Mouse (Mus musculus) mammary gland, adult 2 months (tissue): ENCODE data around the gene Habp4. TPM values are rescaled to one million over a fixed set of nuclear protein-coding genes. Genes with fewer than 3 reads are reported as not detected.

Experiments used
- polyA plus RNA-seq: library from polyadenylated mRNA; depleted of rRNA; stranded (reverse); fragments of >200 nt; gene quantifications from 2 replicates; pipeline ENCODE4 v1.2.3, GENCODE M21; 2012; ENCODE audit warnings: low replicate concordance; rRNA removed

The Habp4 gene
- polyA plus RNA-seq: 12.1 and 13.5 TPM in 2 replicates

DNA sequence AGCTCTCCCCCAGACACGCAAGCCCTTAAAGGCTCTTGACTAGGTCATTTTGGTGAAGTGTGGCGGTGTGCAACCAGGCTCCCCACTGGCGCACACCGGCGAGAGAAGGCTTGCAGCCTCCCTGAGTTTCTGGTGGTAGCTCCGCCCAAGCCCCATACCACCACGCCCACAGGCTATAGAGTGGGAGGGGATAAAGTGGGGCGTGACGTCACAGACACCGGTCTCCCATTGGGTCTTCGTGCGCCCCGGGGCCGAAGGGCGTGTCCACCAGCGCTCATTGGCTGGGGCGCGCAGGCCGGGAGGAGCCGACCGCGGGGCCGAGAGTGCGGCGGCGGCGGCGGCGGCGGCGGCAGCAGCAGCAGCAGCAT, at the start of gene Habp4:
Gene Habp4 (plus strand): TSS at position 277 of the 368 bp plus-strand sequence.

DNA sequence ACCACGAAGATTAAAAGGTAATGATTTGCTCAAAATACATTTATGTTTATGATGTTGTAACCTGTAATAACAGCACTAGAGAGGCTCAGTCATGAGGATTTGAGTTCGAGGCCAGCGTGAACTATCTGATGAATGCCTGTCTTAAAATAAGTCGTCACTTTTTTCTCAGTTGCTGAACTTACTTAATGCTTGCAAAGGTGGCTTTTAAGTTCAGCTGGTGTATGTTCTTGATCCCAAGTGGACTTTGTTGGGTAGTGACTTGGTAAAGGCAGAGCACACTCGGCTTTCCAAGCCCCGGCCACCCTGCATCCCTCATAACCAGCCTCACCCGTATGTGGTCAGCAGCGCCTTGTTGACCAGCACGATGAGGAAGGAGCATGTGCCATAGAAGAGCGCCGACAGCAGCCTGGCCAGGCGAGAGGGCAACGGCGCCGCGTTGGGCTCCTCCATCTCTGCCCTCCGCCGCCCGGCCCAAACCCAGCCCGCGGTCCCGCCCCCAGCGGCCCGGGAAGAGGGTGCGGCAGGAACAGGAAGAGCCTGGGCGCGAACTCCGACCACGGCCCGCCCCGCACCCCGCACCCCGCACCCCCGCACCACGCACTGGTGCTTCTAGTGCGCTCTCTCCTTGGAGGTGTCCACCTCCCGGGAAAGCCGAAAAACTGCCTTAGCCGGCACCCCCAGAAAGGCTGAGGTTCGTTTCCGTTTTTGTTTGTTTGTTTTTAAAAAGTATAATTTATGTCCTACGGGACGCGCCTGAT, 32.6 kb upstream of the Habp4 start, which contains the start of gene Slc35d2:
Gene Slc35d2 (minus strand): TSS at position 511 of the 758 bp plus-strand sequence.

DNA sequence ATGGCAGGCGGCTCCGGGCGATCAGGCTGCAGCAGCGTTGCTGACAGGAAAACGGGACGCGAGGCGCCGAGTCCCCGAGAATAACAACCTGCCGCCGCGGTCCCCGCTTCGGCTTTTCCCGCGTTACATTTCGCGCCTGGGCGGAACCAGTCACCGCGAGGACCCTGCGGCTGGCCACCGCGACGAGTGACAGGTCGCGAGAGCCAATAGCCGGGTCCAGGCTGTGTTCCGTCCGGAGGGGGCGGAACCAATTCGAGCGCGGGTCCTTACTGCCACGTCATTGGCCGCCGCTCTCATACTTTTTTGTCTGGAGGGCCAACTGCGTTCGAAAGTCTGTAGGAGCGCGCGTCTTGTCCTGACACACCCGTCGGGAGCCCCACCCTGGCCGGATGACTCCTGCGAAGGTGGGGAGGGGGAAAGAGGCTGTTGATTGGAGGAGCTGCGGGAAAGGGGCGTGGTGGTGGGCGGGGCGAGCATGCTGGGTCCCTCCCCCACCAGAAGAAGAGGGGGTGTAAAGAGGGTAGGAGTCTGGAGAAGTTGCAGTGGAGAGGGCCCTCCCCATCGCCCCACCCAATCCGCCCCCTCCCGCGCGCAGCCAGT, 8.4 kb upstream of the Habp4 start, which contains the start of gene Zfp367:
Gene Zfp367 (minus strand): TSS at position 120 of the 600 bp plus-strand sequence.

Other genes with a start within 250 kb of the Habp4 start
- not detected in 2 replicates for gene Hsd17b3, start 72.6 kb upstream of the Habp4 start, polyA plus RNA-seq
- 7.3 and 7.6 TPM in 2 replicates for gene Slc35d2, start 32.5 kb upstream of the Habp4 start, polyA plus RNA-seq
- gene Zfp367, start 8.6 kb upstream of the Habp4 start, polyA plus RNA-seq: 2.4 and 6.7 TPM in 2 replicates
- 2.8 and 5.8 TPM in 2 replicates for gene Cdc14b, start 113.5 kb downstream of the Habp4 start, polyA plus RNA-seq
- gene Aaed1, start 150.9 kb downstream of the Habp4 start, polyA plus RNA-seq: 8.8 and 20.4 TPM in 2 replicates
- gene Ctsl, start 209.1 kb downstream of the Habp4 start, polyA plus RNA-seq: 93.1 and 257 TPM in 2 replicates